Mouse (Mus musculus) lung, adult 2 months (tissue): ENCODE results near the gene Nxph1.

ENCODE experiments used
- CTCF ChIP-seq: fragments of 200-500 bp; IDR thresholded peaks from 2 replicates; pipeline ENCODE4 v1.5.1; 2011; ENCODE audit warnings: mild to moderate bottlenecking, low read length, control low read depth; ENCODE audit not compliant: insufficient read depth
- POLR2A ChIP-seq: fragments of 200-500 bp; IDR thresholded peaks from 2 replicates; pipeline ENCODE4 v1.6.1; 2011; ENCODE audit warnings: low read depth, mild to moderate bottlenecking, control low read depth, low read length, borderline replicate concordance; ENCODE audit errors: extremely low read depth

GRCm38 (mm10) chr6:9234802-9235201 is 286.6 kb downstream of the Nxph1 start:
- TF ChIP-seq CTCF: no peak
- TF ChIP-seq POLR2A: no peak
